8 mouse cellular contexts compared by ENCODE assay signal in the genomic region with DNA sequence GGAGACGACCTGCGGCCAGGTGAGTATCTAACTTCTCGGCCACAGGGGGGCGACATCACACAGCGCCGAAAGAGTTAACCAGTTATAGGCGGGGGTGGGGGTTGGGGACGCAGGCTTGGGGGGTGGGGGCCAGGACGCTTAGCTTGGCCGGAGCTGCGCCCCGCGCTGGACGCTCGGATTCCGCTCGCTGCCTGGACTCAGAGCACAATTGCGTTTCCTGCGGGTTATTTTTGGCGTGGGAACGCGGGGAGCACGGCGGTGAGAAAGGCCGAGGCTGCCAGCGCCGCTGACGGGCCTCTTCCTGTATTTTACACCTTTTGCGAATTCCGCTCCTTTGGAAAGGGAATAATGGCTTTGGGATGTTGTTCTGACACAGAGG. TPM values are rescaled to one million over a fixed set of nuclear protein-coding genes. Genes with fewer than 3 reads are reported as not detected.
DNase-seq lines count a peak whose midpoint lies in the region; ATAC-seq and TF ChIP-seq lines count a peak whose summit lies in the region.

No protein-coding gene starts in this region.

- peak overlapping the region; percentile 96 for H3K4me2 ChIP-seq in heart, embryonic 11.5 days
- peak overlapping the region; percentile 91 for H3K4me2 ChIP-seq in lung, embryonic 16.5 days (ENCODE audit: low read depth, low read length)

- peak in 1 of 2 experiments; percentile 31 for DNase-seq in left cerebral cortex, adult 2 months (ENCODE audit: extremely low spot score in 1 of 2, low spot score in 2 of 2)
- no peak for DNase-seq in left cerebral cortex, adult 9 months (ENCODE audit: low spot score in 2 of 2)
- DNase-seq in kidney, adult 9 months: peak; percentile 79
- peak; percentile 56 for DNase-seq in right cerebral cortex, postnatal 4 days
- no peak for DNase-seq in frontal cortex, postnatal 25 days (ENCODE audit: low spot score in 2 of 2)

- H3K27me3 ChIP-seq in heart, embryonic 11.5 days (ENCODE audit: control insufficient read depth, insufficient read depth, low read length): peaks cover 91% of the 10 kb centered on the region
- peaks cover 46% of the 10 kb centered on the region for H3K27me3 ChIP-seq in lung, embryonic 16.5 days (ENCODE audit: control insufficient read depth, insufficient read depth, low read depth, low read length)

- peak overlapping the region; percentile 74; the same call in 1 of the 2 replicates for H3K9ac ChIP-seq in heart, embryonic 11.5 days (ENCODE audit: low read depth, low read length)
- H3K9ac ChIP-seq in lung, embryonic 16.5 days (ENCODE audit: low read length): peak overlapping the region; percentile 70

- peak; percentile 52 for TF ChIP-seq CTCF in left cerebral cortex, adult 2 months (IDR thresholded peaks at IDR 0.05)
- peak; percentile 19; the same call in 1 of the 2 replicates for TF ChIP-seq CTCF in cortical plate, adult 2 months (IDR thresholded peaks at IDR 0.05; ENCODE audit: extremely low read depth, insufficient read depth, low read length)

- ATAC-seq in heart, embryonic 11.5 days (replicated peaks; ENCODE audit: insufficient number of reproducible peaks, low FRiP score, low TSS enrichment): peak; percentile 43; the same call in 1 of the 2 replicates
- ATAC-seq in lung, embryonic 16.5 days (ENCODE audit: low read depth): peak; percentile 13; the same call in 1 of the 2 replicates

- no peak for TF ChIP-seq POLR2A in cortical plate, adult 2 months (IDR thresholded peaks at IDR 0.05; ENCODE audit: extremely low read depth, insufficient read depth, low read length)

- H3K9me3 ChIP-seq in heart, embryonic 11.5 days (replicated peaks; ENCODE audit: control insufficient read depth, low read length): no peaks in the 10 kb centered on the region
- H3K9me3 ChIP-seq in lung, embryonic 16.5 days (ENCODE audit: control insufficient read depth, low read length): no peaks in the 10 kb centered on the region

- no peaks in the 10 kb centered on the region for H3K4me1 ChIP-seq in cortical plate, adult 2 months (ENCODE audit: control insufficient read depth, insufficient read depth, low read length)
- peaks cover 27% of the 10 kb centered on the region for H3K4me1 ChIP-seq in heart, embryonic 11.5 days (ENCODE audit: control insufficient read depth, insufficient read depth, low read length)
- H3K4me1 ChIP-seq in lung, embryonic 16.5 days (replicated peaks; ENCODE audit: control insufficient read depth, insufficient read depth, low read length): peaks cover 56% of the 10 kb centered on the region

- peak overlapping the region; percentile 50 for H3K4me3 ChIP-seq in left cerebral cortex, adult 2 months
- H3K4me3 ChIP-seq in cortical plate, adult 2 months (ENCODE audit: insufficient read depth, low read length): peak overlapping the region; percentile 59
- H3K4me3 ChIP-seq in heart, embryonic 11.5 days (ENCODE audit: low read depth, low read length): peak overlapping the region; percentile 64
- peak overlapping the region; percentile 64 for H3K4me3 ChIP-seq in lung, embryonic 16.5 days (ENCODE audit: low read length)

- intact Hi-C loops in left cerebral cortex, adult 2 months (cut with DNase I): no loop called here

- 0 out of 2 replicates have a peak overlapping the region, but pooled peaks have one; percentile 44 for H3K27ac ChIP-seq in left cerebral cortex, adult 2 months
- no peak overlapping the region for H3K27ac ChIP-seq in cortical plate, adult 2 months (ENCODE audit: insufficient read depth, low read length)
- H3K27ac ChIP-seq in heart, embryonic 11.5 days (ENCODE audit: low read depth, low read length): 0 out of 2 replicates have a peak overlapping the region, but pooled peaks have one; percentile 29
- H3K27ac ChIP-seq in lung, embryonic 16.5 days (ENCODE audit: low read length): peak overlapping the region; percentile 59; the same call in 1 of the 2 replicates

- 1% methylated on average over 30 of the region's 30 CpGs for WGBS in heart, embryonic 11.5 days (ENCODE audit: insufficient replicate concordance)
- WGBS in lung, embryonic 16.5 days: under 1% methylated on average over 30 of the region's 30 CpGs

- H3K36me3 ChIP-seq in heart, embryonic 11.5 days (ENCODE audit: control insufficient read depth, insufficient read depth, low read length): no peaks in the 10 kb centered on the region
- no peaks in the 10 kb centered on the region for H3K36me3 ChIP-seq in lung, embryonic 16.5 days (ENCODE audit: control insufficient read depth, insufficient read depth, low read length)

RNA-seq across cellular contexts. Expression of a gene that starts 1.5 kb away (rescaled TPM):
- total RNA-seq in left cerebral cortex, adult 2 months (2021): 1 to 10 TPM; 2.3 to 2.4 TPM
- polyA plus RNA-seq in cortical plate, adult 2 months (2012; rRNA removed): 2.9 and 3.3 TPM in 2 replicates
- polyA plus RNA-seq in heart, embryonic 11.5 days (2014; fragmentation: Nextera tagmentation; extraction: Ambion mirVana): 3.7 and 5.0 TPM in 2 replicates
- polyA plus RNA-seq in lung, embryonic 16.5 days (2015; fragmentation: Nextera tagmentation; extraction: Ambion mirVana): 14.6 and 17.8 TPM in 2 replicates

RNA-seq across cellular contexts. Expression of a gene that starts 23.9 kb away (rescaled TPM):
- total RNA-seq in left cerebral cortex, adult 2 months (2021): 1 to 10 TPM; 7.5 to 8.7 TPM
- 7.9 and 8.3 TPM in 2 replicates for polyA plus RNA-seq in cortical plate, adult 2 months (2012; rRNA removed)
- polyA plus RNA-seq in heart, embryonic 11.5 days (2014; fragmentation: Nextera tagmentation; extraction: Ambion mirVana): 0.35 and 0.74 TPM in 2 replicates
- polyA plus RNA-seq in lung, embryonic 16.5 days (2015; fragmentation: Nextera tagmentation; extraction: Ambion mirVana): 1.1 and 1.7 TPM in 2 replicates

RNA-seq across cellular contexts. Expression of a gene that starts 38.6 kb away (rescaled TPM):
- 10 to 100 TPM; 47.2 to 50.8 TPM for total RNA-seq in left cerebral cortex, adult 2 months (2021)
- 32.2 and 33.0 TPM in 2 replicates for polyA plus RNA-seq in cortical plate, adult 2 months (2012; rRNA removed)
- polyA plus RNA-seq in heart, embryonic 11.5 days (2014; fragmentation: Nextera tagmentation; extraction: Ambion mirVana): 6.9 and 8.7 TPM in 2 replicates
- polyA plus RNA-seq in lung, embryonic 16.5 days (2015; fragmentation: Nextera tagmentation; extraction: Ambion mirVana): 18.8 and 19.5 TPM in 2 replicates

RNA-seq across cellular contexts. Expression of a gene that starts 56.0 kb away (rescaled TPM):
- 10 to 100 TPM in 1 of 2 experiments, 1 to 10 TPM in 1; 9.8 to 11.1 TPM for total RNA-seq in left cerebral cortex, adult 2 months (2021)
- 8.3 and 8.6 TPM in 2 replicates for polyA plus RNA-seq in cortical plate, adult 2 months (2012; rRNA removed)
- polyA plus RNA-seq in heart, embryonic 11.5 days (2014; fragmentation: Nextera tagmentation; extraction: Ambion mirVana): not detected in 2 replicates
- 1.3 and 2.2 TPM in 2 replicates for polyA plus RNA-seq in lung, embryonic 16.5 days (2015; fragmentation: Nextera tagmentation; extraction: Ambion mirVana)

Comparison
In these comparisons a context has a peak if more than half of its experiments do, and no peak if none do; other contexts are left out.
1. DNase-seq: peak in kidney, adult 9 months (single experiment) and right cerebral cortex, postnatal 4 days (single experiment); none in left cerebral cortex, adult 9 months (0 of 2) and frontal cortex, postnatal 25 days (0 of 2).
2. Peak in every context shown above with its lines, with median percentiles within 50 percentile points of each other: H3K4me3 ChIP-seq.